Mouse (Mus musculus) thymus, postnatal 14 days (tissue): ENCODE measurements around the gene Plpp6.

Experiments used
- DNase-seq: peaks from one replicate; pipeline ENCODE4 v3.0.0; 2021

Plpp6 gene

DNA sequence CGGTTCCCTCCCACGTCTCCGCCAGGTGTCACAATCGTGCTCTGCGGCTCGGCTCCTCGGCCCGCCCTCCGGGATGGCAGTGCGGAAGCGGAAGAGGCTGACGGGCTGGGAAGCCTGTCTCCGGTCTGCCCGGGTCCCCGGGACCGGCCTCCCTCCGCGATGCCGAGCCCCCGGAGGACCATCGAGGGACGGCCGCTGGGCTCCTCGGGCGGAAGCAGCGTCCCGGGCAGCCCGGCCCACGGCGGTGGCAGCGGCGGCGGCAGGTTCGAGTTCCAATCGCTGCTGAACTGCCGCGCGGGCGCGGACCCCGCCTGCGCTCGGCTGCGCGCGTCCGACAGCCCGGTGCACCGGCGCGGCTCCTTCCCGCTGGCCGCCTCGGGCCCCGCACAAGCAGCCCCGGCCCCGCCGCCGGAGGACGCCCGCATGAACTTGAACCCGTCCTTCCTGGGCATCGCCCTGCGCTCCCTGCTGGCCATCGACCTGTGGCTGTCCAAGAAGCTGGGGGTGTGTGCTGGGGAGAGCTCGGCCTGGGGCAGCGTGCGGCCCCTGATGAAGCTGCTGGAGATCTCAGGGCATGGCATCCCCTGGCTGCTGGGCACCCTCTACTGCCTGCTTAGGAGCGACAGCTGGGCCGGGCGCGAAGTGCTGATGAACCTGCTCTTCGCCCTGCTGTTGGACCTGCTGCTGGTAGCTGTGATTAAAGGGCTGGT is at the start of gene Plpp6:
Gene Plpp6 (plus strand): TSS at position 112 of the 710 bp plus-strand sequence.
- peak; percentile 91 for DNase-seq

DNA sequence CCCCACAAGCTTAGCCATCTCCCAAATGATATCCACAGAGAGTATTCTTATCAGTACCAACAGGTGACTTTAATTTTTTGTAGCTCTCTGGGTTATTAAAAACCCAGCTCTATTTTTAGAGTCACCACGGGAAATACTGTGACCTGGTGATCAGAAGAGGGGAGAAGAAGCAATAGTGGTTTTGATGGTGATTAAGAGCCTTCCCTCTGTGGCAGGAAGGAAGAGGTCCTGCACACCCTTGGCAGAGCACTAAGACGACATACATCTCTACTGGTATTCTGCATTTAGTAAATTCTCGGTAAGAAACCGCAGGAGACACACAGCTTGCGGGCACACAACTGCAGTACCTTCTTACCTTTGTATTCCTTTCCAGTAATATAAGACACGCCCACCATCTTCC is 49.2 kb upstream of the Plpp6 start:
- DNase-seq = no peak

- DNase-seq = no peak
Observed at GRCm38 (mm10) chr19:28915602-28916250, 48.0 kb upstream of the Plpp6 start.

- DNase-seq = no peak
Observed at GRCm38 (mm10) chr19:28916492-28916891, 47.3 kb upstream of the Plpp6 start.

- DNase-seq = no peak
Observed at GRCm38 (mm10) chr19:28917839-28918238, 45.9 kb upstream of the Plpp6 start.

- DNase-seq = no peak
Observed at GRCm38 (mm10) chr19:28926366-28926765, 37.4 kb upstream of the Plpp6 start.

- DNase-seq = no peak
Observed at GRCm38 (mm10) chr19:28927396-28927795, 36.4 kb upstream of the Plpp6 start.

- no peak for DNase-seq
Observed at GRCm38 (mm10) chr19:28929034-28929433, 34.7 kb upstream of the Plpp6 start.

- no peak for DNase-seq
Observed at GRCm38 (mm10) chr19:28934897-28935296, 28.9 kb upstream of the Plpp6 start.

DNA sequence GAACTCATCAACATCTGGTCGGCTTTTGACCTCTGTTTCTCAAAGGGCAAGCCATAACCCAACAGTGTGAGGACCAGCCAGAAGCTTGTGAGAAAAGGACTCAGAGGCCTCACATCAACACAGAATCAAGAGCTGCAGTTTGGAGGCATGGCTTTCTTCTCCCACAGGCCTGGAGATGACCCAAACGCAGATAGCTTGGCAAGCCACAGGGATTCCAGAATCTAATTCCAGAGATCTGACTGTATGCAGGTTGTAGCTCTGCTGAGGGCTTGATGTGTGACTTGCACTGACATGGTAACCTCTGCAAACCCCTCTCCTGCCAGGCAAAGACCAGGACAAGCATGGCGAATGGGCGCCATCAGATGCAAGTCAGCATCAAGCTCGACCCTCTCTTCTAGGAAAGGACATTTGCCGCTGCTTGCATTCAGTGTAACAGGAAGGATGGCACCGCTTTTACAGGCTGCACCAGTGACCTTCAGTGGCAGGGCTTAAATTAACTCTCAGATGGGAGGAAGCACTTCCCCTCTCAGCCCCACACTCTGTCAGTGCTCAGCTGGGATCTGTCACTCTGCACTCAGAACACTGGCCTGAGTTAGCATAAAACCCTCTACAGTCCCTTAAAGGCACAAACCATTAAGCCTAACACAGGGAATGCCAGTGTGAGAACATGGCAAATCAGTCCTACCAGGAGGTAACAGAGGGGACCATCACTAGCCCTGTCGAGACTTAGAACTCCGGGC is 23.4 kb upstream of the Plpp6 start:
- DNase-seq = no peak

- DNase-seq = no peak
Observed at GRCm38 (mm10) chr19:28941271-28941670, 22.5 kb upstream of the Plpp6 start.

DNA sequence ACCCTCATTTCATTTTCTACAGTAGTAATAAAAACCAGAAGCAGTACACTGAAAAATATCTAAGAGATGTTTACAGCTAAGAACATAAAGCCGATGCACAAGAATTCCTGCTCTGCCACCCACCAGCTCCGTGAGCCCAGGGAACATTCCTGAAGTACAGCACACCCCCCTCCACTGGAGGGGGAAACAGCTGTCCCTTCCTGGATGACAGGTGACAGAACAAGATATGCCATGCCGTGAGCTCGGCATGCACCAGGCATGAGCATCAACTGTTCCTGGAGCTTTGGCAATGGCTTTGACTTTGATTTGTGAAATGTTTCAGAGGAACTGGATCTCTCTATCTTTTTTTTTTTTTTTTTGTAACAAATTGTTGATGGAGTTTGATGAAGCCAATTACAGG is 17.0 kb upstream of the Plpp6 start:
- no peak for DNase-seq

GRCm38 (mm10) chr19:28947311-28947710 is 16.4 kb upstream of the Plpp6 start:
- DNase-seq = no peak

GRCm38 (mm10) chr19:28951251-28951650 is 12.5 kb upstream of the Plpp6 start:
- no peak for DNase-seq

DNA sequence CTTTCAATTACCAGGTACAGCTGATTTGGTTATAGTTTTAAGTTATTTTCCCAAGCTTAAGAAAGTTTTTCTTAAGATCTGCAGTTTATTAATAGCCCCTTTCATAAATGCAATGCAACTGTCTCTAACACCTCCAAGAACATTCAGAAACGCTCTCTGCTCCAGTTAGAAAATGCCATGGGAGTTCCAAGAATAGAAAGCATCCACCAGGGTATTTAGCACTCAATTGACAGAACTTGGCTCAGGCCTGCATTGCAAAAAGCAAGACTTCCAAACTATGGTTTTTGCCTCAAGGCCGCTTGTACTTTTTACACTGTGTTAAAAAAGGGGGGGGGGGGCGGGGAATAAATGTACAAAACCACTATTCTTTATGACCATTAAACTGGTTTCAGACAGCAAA is 640 bp upstream of the Plpp6 start:
- DNase-seq = no peak

- DNase-seq = no peak
Observed at GRCm38 (mm10) chr19:28963513-28963841, 276 bp upstream of the Plpp6 start.

GRCm38 (mm10) chr19:28964552-28964903 is 775 bp downstream of the Plpp6 start:
- no peak for DNase-seq

DNA sequence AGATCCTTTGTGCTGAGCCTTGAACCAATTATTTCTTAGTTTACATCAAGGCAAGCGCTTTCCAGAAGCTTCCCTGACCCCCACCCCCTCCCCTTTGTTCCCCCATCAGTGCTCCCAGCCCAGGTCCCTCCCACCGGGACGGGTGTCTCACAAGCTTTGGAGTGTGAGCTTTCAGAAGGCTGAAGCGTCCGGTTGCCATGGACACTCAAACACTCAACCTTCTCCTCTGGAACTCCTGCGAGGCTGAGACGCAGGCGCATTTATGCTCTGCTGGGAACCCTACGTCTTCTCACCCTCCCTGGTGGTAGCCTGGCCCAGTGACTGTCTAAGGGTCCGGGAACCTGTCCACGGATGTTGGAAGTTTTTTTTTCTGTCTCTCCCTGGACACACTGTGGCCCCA is 3.9 kb downstream of the Plpp6 start, which contains the start of gene 4430402I18Rik:
Gene 4430402I18Rik (minus strand): TSS at position 149 of the 400 bp plus-strand sequence.
- DNase-seq = no peak

- no peak for DNase-seq
Observed at GRCm38 (mm10) chr19:28968178-28968577, 4.4 kb downstream of the Plpp6 start.

DNA sequence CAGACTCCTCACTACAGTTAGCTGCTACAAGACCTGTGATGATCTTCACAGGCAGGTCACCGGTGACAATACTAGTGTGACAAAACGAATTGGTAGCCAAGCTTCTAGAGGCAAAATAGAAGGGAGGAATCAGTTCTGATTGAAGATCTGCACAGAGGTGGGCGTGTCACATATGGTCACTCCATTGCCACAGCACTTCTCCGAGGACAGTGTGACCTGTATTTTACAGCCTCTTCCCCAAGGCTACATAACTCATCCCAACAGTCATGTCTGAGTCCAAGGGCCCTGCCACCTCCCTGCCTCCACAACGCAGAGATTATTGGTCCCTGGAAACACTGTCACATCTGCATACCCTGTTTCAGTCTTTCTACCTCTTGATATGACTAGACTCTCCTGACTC is 5.5 kb downstream of the Plpp6 start:
- no peak for DNase-seq

GRCm38 (mm10) chr19:28970251-28970650 is 6.5 kb downstream of the Plpp6 start:
- DNase-seq = no peak

DNA sequence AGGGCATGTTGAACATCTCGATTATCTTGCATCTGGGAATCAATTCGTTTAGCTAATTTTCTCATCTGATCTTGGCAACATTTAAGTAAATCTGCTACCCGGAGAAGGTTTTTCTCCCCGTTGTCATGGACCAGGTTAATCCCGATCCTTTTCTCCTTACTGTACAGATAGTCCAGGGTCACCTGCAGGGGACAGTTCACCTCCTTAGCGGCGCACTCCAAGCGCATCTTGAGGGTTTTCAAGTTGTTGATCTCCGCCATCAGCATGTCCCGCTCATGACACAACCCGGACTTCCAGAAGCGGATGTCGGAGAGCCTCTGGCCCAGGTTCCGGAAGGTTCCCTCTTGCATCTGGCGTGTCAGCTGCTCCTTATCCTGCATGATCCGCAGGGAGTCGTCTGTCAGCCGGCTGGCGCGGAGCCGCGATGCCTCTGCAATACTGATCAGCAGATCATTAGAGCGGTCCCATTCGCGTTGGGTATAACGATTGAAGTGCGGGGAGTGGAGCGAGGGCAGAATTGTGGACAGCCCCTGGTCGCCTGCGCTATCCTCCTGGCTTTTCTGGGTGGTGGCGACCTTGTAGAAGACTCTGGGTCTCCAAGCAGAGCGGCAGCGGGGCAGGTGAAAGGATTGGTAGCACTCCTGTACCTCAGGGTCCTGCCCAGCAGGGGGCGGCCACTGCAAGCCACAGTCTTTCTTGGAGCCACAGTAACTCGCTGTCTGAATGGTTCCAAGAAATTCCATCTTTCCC is 11.3 kb downstream of the Plpp6 start:
- peak; percentile 85 for DNase-seq

- no peak for DNase-seq
Observed at GRCm38 (mm10) chr19:28982617-28983016, 18.9 kb downstream of the Plpp6 start.
